Mouse (Mus musculus) thymus, postnatal 0 days (tissue): ENCODE measurements at regions not wholly inside any gene's neighbourhood (a gene's known extent, or its start where the extent isn't known, plus 50 kb on each side); places are given as distances from the start of the nearest gene placed in this dataset.

Source experiments
- DNase-seq: peaks from one replicate; pipeline ENCODE4 v3.0.0-alpha.2; 2015; ENCODE audit warnings: low spot score

DNA sequence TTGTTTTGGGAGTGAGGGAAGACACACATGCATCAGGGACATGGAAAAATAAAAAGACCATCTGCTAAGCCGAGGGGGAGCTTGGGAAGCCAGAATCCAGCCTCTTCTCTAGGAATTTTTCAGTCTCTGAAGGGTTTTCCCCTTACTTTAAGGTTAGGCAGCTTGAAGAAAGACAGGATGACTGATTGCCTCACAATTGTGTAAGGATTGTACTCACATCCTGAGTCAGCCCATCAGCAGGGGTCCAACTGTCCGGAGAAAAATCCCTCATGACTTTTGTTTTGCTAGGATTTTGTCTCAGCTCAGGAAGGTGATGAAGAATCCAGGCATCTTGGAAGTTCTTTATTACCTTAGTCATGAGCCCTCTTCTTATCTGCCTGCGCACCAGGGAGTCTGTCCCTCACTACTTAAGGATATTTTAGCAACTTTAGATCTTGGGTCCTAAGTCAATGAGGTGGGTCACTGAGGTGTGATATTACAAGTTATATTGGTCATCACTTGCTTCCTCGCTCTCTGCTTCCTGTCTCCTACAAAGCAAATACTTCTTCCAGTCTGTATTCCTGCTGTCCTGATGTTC, 65.8 kb upstream of the Bmp2k start:
- DNase-seq = no peak

- no peak for DNase-seq
Observed at GRCm38 (mm10) chr5:96936239-96936638, 61.2 kb upstream of the Bmp2k start.

DNA sequence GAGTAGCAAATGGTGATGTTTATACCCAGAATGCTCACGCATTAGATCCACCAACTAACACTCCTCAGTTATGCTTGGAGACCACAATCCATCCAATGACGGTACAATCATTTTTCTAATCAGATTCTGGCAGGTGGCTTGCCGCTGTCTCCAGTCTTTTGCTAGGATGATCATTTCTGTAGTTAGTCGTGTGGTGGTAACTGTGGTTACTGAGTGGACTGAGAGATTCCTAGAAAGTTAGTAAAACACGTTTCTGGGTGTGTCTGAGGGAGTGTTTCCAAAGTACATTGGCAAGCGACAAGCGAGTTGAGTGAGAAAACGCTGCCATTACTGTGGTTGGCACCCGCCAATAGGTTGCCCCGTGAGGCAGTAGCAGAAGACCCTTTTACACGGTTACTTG, 58.8 kb upstream of the Bmp2k start:
- DNase-seq = no peak

DNA sequence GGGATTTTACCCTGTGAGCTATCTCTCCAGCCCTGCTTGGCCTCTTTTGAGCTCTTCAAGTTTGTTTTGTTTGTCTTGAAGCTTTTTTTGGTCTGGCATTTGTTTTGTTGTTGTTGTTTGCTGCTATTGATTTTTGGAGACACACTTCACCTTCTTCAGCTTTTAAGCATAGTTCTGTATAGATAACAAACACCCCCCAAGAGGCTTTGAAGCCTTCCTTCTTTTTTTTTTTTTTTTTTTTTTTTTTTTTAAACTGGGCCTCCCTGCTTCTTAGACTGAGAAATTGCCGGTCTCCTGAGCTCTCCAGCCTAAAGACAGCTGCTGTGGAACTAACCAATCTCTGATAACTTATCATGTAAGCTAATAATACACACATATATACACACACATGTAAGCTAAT, 58.2 kb upstream of the Bmp2k start:
- no peak for DNase-seq

DNA sequence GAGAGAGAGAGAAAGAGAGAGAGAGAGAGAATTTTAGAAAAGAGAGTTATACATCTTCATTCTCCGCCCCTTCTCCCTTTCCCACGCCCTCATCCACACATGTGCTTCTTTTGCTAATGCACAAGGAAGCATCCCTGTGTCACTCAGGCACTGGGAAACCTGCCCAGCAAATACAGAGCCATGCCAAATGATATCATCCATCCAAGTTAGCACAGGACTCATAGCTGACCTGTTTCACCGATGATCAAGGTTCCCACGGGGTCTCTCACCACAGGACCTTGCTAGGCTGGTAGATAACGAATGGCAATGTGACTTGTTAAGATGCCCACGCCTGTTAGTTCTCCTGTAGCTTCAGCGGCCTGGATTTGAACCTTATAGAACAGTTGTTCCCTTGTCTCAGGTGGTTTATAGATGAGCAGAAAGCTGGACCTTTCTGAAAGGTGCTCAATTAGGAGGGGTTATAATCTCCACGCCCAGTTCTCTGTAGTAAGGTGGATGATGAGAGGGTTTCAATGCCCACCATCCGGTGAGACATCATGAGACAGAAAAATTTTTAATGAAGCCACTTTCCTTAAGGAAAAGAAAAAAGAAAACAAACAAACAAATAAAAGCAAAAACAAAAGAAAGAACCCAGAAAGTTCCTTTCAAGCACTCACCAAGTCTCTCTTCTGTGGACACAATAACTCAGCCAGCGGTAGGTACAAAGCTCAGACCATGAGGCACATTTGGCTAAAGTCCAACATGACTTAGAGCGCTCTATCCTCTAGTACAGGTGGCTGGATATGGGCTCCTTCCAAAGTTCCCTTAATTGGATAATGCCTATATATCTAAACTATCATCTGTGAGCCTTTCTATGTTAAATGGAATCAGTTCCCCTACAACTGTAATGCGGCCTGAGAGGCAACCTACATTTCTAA, 57.1 kb upstream of the Bmp2k start:
- no peak for DNase-seq

GRCm38 (mm10) chr5:96941087-96941468, 56.4 kb upstream of the Bmp2k start:
- no peak for DNase-seq

GRCm38 (mm10) chr5:96941518-96941917, 56.0 kb upstream of the Bmp2k start:
- no peak for DNase-seq
